Mouse (Mus musculus) ES-Bruce4 (cell line): ENCODE results near the gene Slc25a33.

Source experiments
- CTCF ChIP-seq: IDR thresholded peaks from one replicate; pipeline ENCODE4 v1.8.1; 2011; ENCODE audit warnings: low read depth, low read length
- POLR2A ChIP-seq: IDR thresholded peaks from one replicate; pipeline ENCODE4 v1.8.1; 2011; ENCODE audit warnings: low read length; ENCODE audit not compliant: insufficient read depth

- TF ChIP-seq CTCF (no peak), POLR2A (no peak)
Observed at GRCm38 (mm10) chr4:149798116-149798515, 24.0 kb upstream of the Slc25a33 start.
